ENCODE assay signal across 8 mouse cellular contexts in genomic region chrX:109094800-109095199, GRCm38 (mm10). TPM values are rescaled to one million over a fixed set of nuclear protein-coding genes. Genes with fewer than 3 reads are reported as not detected.
A peak's percentile ranks its signal among the peaks of the same experiment; 100 is the strongest.
DNase-seq lines count a peak whose midpoint lies in the region; ATAC-seq and TF ChIP-seq lines count a peak whose summit lies in the region.

No protein-coding gene starts in this region.

- no peak for DNase-seq in heart, postnatal 4 days
- DNase-seq in liver, postnatal 0 days, result no peak
- DNase-seq in right cerebral cortex, postnatal 4 days, result no peak
- DNase-seq in c-Kit-positive CD71-positive TER-119-positive erythroid progenitor cells, embryonic 14.5 days (ENCODE audit: low spot score), result no peak
- no peak for DNase-seq in layer of hippocampus, postnatal 14 days (ENCODE audit: low spot score in 2 of 2)

- H3K27me3 ChIP-seq in heart, embryonic 11.5 days (ENCODE audit: control insufficient read depth, insufficient read depth, low read length), result no peaks in the 10 kb centered on the region
- no peaks in the 10 kb centered on the region for H3K27me3 ChIP-seq in E14TG2a.4 (ENCODE audit: insufficient read depth, low read length)
- no peaks in the 10 kb centered on the region for H3K27me3 ChIP-seq in forebrain, embryonic 16.5 days (replicated peaks; ENCODE audit: control insufficient read depth, insufficient read depth, low read length)
- H3K27me3 ChIP-seq in liver, postnatal 0 days (ENCODE audit: insufficient read depth, low read length), result no peaks in the 10 kb centered on the region

- no peaks in the 10 kb centered on the region for H3K9me3 ChIP-seq in heart, embryonic 11.5 days (replicated peaks; ENCODE audit: control insufficient read depth, low read length)
- H3K9me3 ChIP-seq in E14TG2a.4 (ENCODE audit: low read length), result no peaks in the 10 kb centered on the region
- no peaks in the 10 kb centered on the region for H3K9me3 ChIP-seq in forebrain, embryonic 16.5 days (ENCODE audit: control insufficient read depth, low read length)
- no peaks in the 10 kb centered on the region for H3K9me3 ChIP-seq in liver, postnatal 0 days (ENCODE audit: low read length)

- no peak for TF ChIP-seq CTCF in E14TG2a.4 (conservative IDR thresholded peaks at IDR 0.05; ENCODE audit: low read length)
- no peak for TF ChIP-seq CTCF in liver, postnatal 0 days (IDR thresholded peaks at IDR 0.05; ENCODE audit: low read depth)

- peak overlapping the region; percentile 37 for H3K4me2 ChIP-seq in heart, embryonic 11.5 days
- peak overlapping the region; percentile 64 for H3K4me2 ChIP-seq in forebrain, embryonic 16.5 days (ENCODE audit: low read length)
- peak overlapping the region; percentile 66 for H3K4me2 ChIP-seq in liver, postnatal 0 days (ENCODE audit: low read depth, low read length)

- H3K4me1 ChIP-seq in heart, embryonic 11.5 days (ENCODE audit: control insufficient read depth, insufficient read depth, low read length), result no peaks in the 10 kb centered on the region
- no peaks in the 10 kb centered on the region for H3K4me1 ChIP-seq in E14TG2a.4 (replicated peaks; ENCODE audit: low read depth, low read length)
- no peaks in the 10 kb centered on the region for H3K4me1 ChIP-seq in forebrain, embryonic 16.5 days (replicated peaks; ENCODE audit: control insufficient read depth, insufficient read depth, low read length)
- H3K4me1 ChIP-seq in liver, postnatal 0 days (ENCODE audit: insufficient read depth), result peaks cover 3% of the 10 kb centered on the region; the same call in 1 of the 2 replicates

- WGBS in heart, embryonic 11.5 days (ENCODE audit: insufficient replicate concordance), result 9% methylated on average over 4 of the region's 4 CpGs
- 10% methylated on average over 4 of the region's 4 CpGs for WGBS in forebrain, embryonic 16.5 days
- 17% methylated on average over 4 of the region's 4 CpGs for WGBS in liver, postnatal 0 days (ENCODE audit: insufficient replicate concordance)

- TF ChIP-seq EP300 in liver, postnatal 0 days (IDR thresholded peaks at IDR 0.05; ENCODE audit: low read depth), result no peak

- no peak; the same call in 1 of the 2 replicates for ATAC-seq in heart, embryonic 11.5 days (replicated peaks; ENCODE audit: insufficient number of reproducible peaks, low FRiP score, low TSS enrichment)
- ATAC-seq in forebrain, embryonic 16.5 days, result peak; percentile 19; the same call in 1 of the 2 replicates
- ATAC-seq in liver, postnatal 0 days, result no peak

- peak overlapping the region; percentile 46; the same call in 1 of the 2 replicates for H3K9ac ChIP-seq in heart, embryonic 11.5 days (ENCODE audit: low read depth, low read length)
- H3K9ac ChIP-seq in forebrain, embryonic 16.5 days (replicated peaks; ENCODE audit: low read depth, low read length), result no peak overlapping the region
- peak overlapping the region; percentile 70 for H3K9ac ChIP-seq in liver, postnatal 0 days (replicated peaks)

- peak overlapping the region; percentile 59; the same call in 1 of the 2 replicates for H3K27ac ChIP-seq in heart, embryonic 11.5 days (ENCODE audit: low read depth, low read length)
- peak overlapping the region; percentile 90 for H3K27ac ChIP-seq in forebrain, embryonic 16.5 days (ENCODE audit: low read length)
- H3K27ac ChIP-seq in liver, postnatal 0 days (ENCODE audit: low read depth), result peak overlapping the region; percentile 74

- H3K4me3 ChIP-seq in heart, embryonic 11.5 days (ENCODE audit: low read depth, low read length), result peak overlapping the region; percentile 55
- peak overlapping the region; percentile 68 for H3K4me3 ChIP-seq in E14TG2a.4 (replicated peaks; ENCODE audit: low read length)
- peak overlapping the region; percentile 67 for H3K4me3 ChIP-seq in forebrain, embryonic 16.5 days (replicated peaks; ENCODE audit: low read length)
- H3K4me3 ChIP-seq in liver, postnatal 0 days (ENCODE audit: low read depth, low read length), result peak overlapping the region; percentile 65

- H3K36me3 ChIP-seq in heart, embryonic 11.5 days (ENCODE audit: control insufficient read depth, insufficient read depth, low read length), result no peaks in the 10 kb centered on the region
- H3K36me3 ChIP-seq in E14TG2a.4 (ENCODE audit: insufficient read depth, low read length), result no peaks in the 10 kb centered on the region
- H3K36me3 ChIP-seq in forebrain, embryonic 16.5 days (ENCODE audit: control insufficient read depth, insufficient read depth), result no peaks in the 10 kb centered on the region
- no peaks in the 10 kb centered on the region for H3K36me3 ChIP-seq in liver, postnatal 0 days (replicated peaks; ENCODE audit: insufficient read depth, low read length)

RNA-seq across cellular contexts. Expression of gene Sh3bgrl, which starts 0.4 kb away (rescaled TPM):
- polyA plus RNA-seq in heart, embryonic 11.5 days (2014; fragmentation: Nextera tagmentation; extraction: Ambion mirVana), result 94.0 and 100 TPM in 2 replicates
- 10 to 100 TPM; 55.3 to 58.2 TPM for total RNA-seq in heart, postnatal 4 days (2021)
- polyA plus RNA-seq in forebrain, embryonic 16.5 days (2015; fragmentation: Nextera tagmentation; extraction: Ambion mirVana), result 272 and 280 TPM in 2 replicates
- 32.2 and 36.8 TPM in 2 replicates for polyA plus RNA-seq in liver, postnatal 0 days (2015; fragmentation: Nextera tagmentation; extraction: Ambion mirVana)
- 100 to 1,000 TPM; 110 to 112 TPM for total RNA-seq in layer of hippocampus, postnatal 14 days (2021)
